Mouse (Mus musculus) embryonic facial prominence, embryonic 14.5 days (tissue): Measurements from ENCODE around the gene Ern1. TPM values are rescaled to one million over a fixed set of nuclear protein-coding genes. Genes with fewer than 3 reads are reported as not detected.
"Not testable (repeated sequence)": the region's sequence is repeated elsewhere in the genome, so short reads cannot be mapped to it uniquely, and the experiment has no call there.

ENCODE experiments used
- ATAC-seq: fragments of 200-750 bp; cut with Nextera tagmentation; 2 replicates; pipeline ENCODE4 v1.8.0; 2017; ENCODE audit warnings: low read depth, moderate number of reproducible peaks, moderate TSS enrichment
- DNase-seq: peaks from one replicate; pipeline ENCODE4 v3.0.0-alpha.2; 2015; ENCODE audit warnings: low spot score
- H3K27ac ChIP-seq: fragments of 300-500 bp; sonication (generic); replicated peaks from 2 replicates; pipeline ENCODE4 v1.5.1; 2014; ENCODE audit warnings: low read depth, mild to moderate bottlenecking, low read length, moderate library complexity
- H3K27me3 ChIP-seq: fragments of 300-500 bp; sonication (generic); replicated peaks from 2 replicates; pipeline ENCODE4 v1.6.1; 2014; ENCODE audit warnings: low read length; ENCODE audit not compliant: control insufficient read depth, insufficient read depth
- H3K36me3 ChIP-seq: fragments of 300-500 bp; sonication (generic); 2 replicates; pipeline ENCODE4 v1.6.1; 2014; ENCODE audit warnings: low read length, mixed read lengths; ENCODE audit not compliant: control insufficient read depth, insufficient read depth
- H3K4me1 ChIP-seq: fragments of 300-500 bp; sonication (generic); 2 replicates; pipeline ENCODE4 v1.6.1; 2014; ENCODE audit warnings: antibody characterized with exemption, low read length; ENCODE audit not compliant: control insufficient read depth, insufficient read depth
- H3K4me2 ChIP-seq: fragments of 300-500 bp; sonication (generic); 2 replicates; pipeline ENCODE4 v1.6.1; 2014; ENCODE audit warnings: low read depth, mild to moderate bottlenecking, low read length, moderate library complexity, mixed read lengths
- H3K4me3 ChIP-seq: fragments of 300-500 bp; sonication (generic); 2 replicates; pipeline ENCODE4 v1.5.1; 2014; ENCODE audit warnings: low read depth, mild to moderate bottlenecking, low read length
- H3K9ac ChIP-seq: fragments of 300-500 bp; sonication (generic); 2 replicates; pipeline ENCODE4 v1.6.1; 2014; ENCODE audit warnings: low read depth, mild to moderate bottlenecking, low read length, moderate library complexity, mixed read lengths
- H3K9me3 ChIP-seq: fragments of 300-500 bp; sonication (generic); 2 replicates; pipeline ENCODE4 v1.6.1; 2016; ENCODE audit warnings: low read length; ENCODE audit not compliant: control insufficient read depth
- WGBS: fragments of 180-500 bp; shearing (Covaris S2); extraction: QIAGEN DNeasy Blood & Tissue Kit; methylation state at CpG from one replicate; pipeline ENCODE4 v1.1.7; 2014; 5-methylcytosine and 5-hydroxymethylcytosine counted together
- polyA plus RNA-seq: library from polyadenylated mRNA; unstranded; fragments of >200 nt; fragmentation: Nextera tagmentation; extraction: Ambion mirVana; gene quantifications from 2 replicates; pipeline ENCODE4 v1.2.1, GENCODE M21; 2014

Ern1 gene
- polyA plus RNA-seq, 1 experiment from 2014 or later = 7.0 TPM

DNA sequence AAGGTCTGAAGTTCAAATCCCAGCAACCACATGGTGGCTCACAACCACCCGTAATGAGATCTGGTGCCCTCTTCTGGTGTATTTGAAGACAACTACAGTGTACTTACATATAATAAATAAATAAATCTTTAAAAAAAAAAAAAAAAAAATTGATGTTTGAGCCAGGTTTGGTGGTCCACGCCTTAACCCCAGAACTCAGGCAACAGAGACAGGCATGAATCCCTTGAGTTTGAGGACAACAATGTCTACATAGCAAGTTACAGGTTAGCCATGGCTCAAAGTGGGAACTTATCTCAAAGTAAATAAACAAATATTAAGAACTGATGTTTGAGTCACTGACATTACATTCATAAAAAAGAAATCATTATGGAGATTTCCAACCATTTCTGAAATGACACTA lies 45.1 kb downstream of the Ern1 start:
- not testable (repeated sequence) for H3K4me3 ChIP-seq, H3K9ac ChIP-seq, H3K9me3 ChIP-seq, DNase-seq, H3K36me3 ChIP-seq, H3K4me2 ChIP-seq, ATAC-seq, H3K27me3 ChIP-seq, H3K27ac ChIP-seq, H3K4me1 ChIP-seq
- WGBS = 90% methylated on average over 2 of the region's 2 CpGs

DNA sequence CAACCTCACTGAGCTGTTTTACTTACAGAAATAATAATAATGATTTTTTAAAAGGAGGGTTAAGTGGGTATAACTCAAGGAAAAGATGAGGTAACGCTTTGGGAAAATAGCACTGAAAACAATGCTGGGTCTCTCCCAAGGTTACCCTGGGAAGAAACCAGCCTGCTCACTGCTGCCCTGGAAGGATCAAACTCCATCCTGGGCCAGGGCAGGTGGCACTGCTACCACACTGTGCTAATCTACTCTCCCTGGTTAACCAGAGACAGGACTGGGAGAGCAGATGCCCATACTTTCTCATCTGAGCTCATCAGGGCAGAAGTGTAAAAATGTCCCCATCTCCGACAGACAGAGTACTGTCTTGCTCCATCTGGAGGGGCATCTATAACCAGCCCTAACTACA lies 47.3 kb downstream of the Ern1 start:
- DNase-seq (no peak), ATAC-seq (no peak)
- no peaks in the 10 kb centered on the region for H3K9me3 ChIP-seq
- H3K9ac ChIP-seq = no peak overlapping the region
- H3K4me2 ChIP-seq = no peak overlapping the region
- no peak overlapping the region for H3K4me3 ChIP-seq
- no peaks in the 10 kb centered on the region for H3K27me3 ChIP-seq
- H3K36me3 ChIP-seq = no peaks in the 10 kb centered on the region
- no peak overlapping the region for H3K27ac ChIP-seq
- 79% methylated on average over 2 of the region's 2 CpGs for WGBS
- H3K4me1 ChIP-seq = no peaks in the 10 kb centered on the region

GRCm38 (mm10) chr11:106439355-106439754 lies 48.3 kb downstream of the Ern1 start:
- no peak for DNase-seq
- H3K4me1 ChIP-seq = no peaks in the 10 kb centered on the region
- no peak overlapping the region for H3K4me2 ChIP-seq
- no peak for ATAC-seq
- 82% methylated on average over 3 of the region's 3 CpGs for WGBS
- no peaks in the 10 kb centered on the region for H3K27me3 ChIP-seq
- H3K9me3 ChIP-seq = no peaks in the 10 kb centered on the region
- H3K27ac ChIP-seq = no peak overlapping the region
- H3K36me3 ChIP-seq = no peaks in the 10 kb centered on the region
- H3K9ac ChIP-seq = no peak overlapping the region
- H3K4me3 ChIP-seq = no peak overlapping the region

DNA sequence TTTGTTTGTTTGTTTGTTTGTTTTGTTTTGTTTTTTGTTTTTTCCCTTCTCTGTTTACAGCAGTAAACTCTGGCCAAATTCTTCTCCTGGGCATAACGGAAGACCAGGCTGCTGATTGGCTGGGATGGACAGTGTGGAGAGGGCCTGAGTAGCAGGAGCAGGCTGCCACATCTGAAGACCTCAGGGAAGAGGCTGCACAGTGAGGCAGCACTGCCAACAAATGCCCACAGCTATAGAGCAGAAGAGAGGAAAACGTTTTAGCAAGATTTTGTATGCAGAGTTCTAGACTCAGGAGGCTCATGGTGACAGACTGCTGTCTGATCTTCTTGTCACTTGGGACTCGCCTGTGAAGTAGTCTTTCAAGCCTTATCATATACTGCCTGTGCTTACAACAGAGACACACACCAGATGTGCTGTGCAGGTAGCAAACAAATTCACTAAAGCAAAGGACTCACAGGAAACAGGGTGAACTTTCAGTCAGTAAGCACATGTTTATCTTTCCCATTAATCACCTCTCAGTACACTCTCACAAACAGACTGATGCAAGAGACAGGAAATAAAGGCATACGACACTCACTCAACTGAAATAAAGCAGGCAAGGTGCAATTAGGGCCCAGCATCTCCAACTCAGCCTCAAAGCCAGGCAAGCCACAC lies 49.0 kb downstream of the Ern1 start:
- no peaks in the 10 kb centered on the region for H3K27me3 ChIP-seq
- 0 out of 2 replicates have a peak, but pooled peaks cover 4% of the 10 kb centered on the region for H3K36me3 ChIP-seq
- ATAC-seq (no peak), DNase-seq (no peak)
- H3K4me3 ChIP-seq = no peak overlapping the region
- no peak overlapping the region for H3K4me2 ChIP-seq
- WGBS = 42% methylated on average over 4 of the region's 4 CpGs
- no peak overlapping the region for H3K9ac ChIP-seq
- H3K27ac ChIP-seq = no peak overlapping the region
- no peaks in the 10 kb centered on the region for H3K9me3 ChIP-seq
- H3K4me1 ChIP-seq = no peaks in the 10 kb centered on the region

DNA sequence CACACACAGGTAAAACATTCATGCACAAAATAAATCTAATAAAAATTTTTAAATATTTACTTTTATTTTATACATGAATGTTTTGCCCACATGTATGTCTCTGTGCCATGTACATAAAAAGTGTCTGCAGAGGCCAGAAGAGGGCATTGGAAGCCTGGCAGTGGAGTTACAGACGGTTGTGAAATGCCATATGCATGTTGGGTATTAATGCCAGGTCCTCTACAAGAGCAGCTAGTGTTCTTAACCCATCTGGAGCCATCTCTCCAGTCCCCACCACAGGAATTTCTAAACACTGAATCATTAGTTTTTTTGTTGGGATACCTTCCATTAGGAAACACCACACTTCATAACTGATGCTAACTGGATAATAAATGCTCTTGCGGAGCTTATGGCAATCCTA lies 50.1 kb downstream of the Ern1 start:
- Histone ChIP-seq H3K4me2 (no peak overlapping the region), H3K27me3 (no peaks in the 10 kb centered on the region), H3K4me1 (no peaks in the 10 kb centered on the region), H3K36me3 (0 out of 2 replicates have a peak, but pooled peaks cover 4% of the 10 kb centered on the region), H3K9ac (no peak overlapping the region), H3K9me3 (no peaks in the 10 kb centered on the region), H3K27ac (no peak overlapping the region), H3K4me3 (no peak overlapping the region)
- WGBS = 77% methylated on average over 2 of the region's 2 CpGs
- DNase-seq = no peak
- no peak for ATAC-seq

GRCm38 (mm10) chr11:106437039-106437438 lies 50.6 kb downstream of the Ern1 start:
- 0 out of 2 replicates have a peak, but pooled peaks cover 4% of the 10 kb centered on the region for H3K36me3 ChIP-seq
- ATAC-seq (no peak), DNase-seq (no peak)
- no peak overlapping the region for H3K4me2 ChIP-seq
- H3K4me1 ChIP-seq = no peaks in the 10 kb centered on the region
- no peak overlapping the region for H3K27ac ChIP-seq
- H3K9me3 ChIP-seq = no peaks in the 10 kb centered on the region
- H3K9ac ChIP-seq = no peak overlapping the region
- H3K27me3 ChIP-seq = no peaks in the 10 kb centered on the region
- 87% methylated on average over 5 of the region's 5 CpGs for WGBS
- no peak overlapping the region for H3K4me3 ChIP-seq

DNA sequence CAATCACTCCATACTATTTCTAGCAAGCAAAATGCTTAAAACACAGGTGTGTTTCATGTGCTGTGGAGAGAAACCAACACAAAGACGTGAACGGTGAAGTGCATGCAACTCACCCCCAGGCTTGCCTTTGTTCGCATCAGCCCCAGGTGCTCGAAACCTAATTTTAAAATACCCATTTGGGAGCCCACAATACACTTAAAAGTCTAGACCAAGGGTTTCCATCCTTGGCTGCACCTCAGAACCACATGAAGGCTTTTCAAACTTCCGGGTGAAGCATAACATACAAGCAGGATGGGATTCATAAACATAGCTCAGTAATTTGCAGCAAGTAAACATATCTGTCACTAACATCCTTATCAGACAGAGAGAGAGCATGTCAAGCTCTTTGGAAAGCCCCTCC lies 57.3 kb downstream of the Ern1 start:
- WGBS = 92% methylated on average over 5 of the region's 5 CpGs
- H3K4me1 ChIP-seq = no peaks in the 10 kb centered on the region
- no peak for ATAC-seq

GRCm38 (mm10) chr11:106429689-106430088 lies 58.0 kb downstream of the Ern1 start:
- DNase-seq (no peak), ATAC-seq (no peak)
- Histone ChIP-seq H3K9me3 (no peaks in the 10 kb centered on the region), H3K4me2 (no peak overlapping the region), H3K27ac (no peak overlapping the region), H3K27me3 (no peaks in the 10 kb centered on the region), H3K4me1 (no peaks in the 10 kb centered on the region), H3K4me3 (no peak overlapping the region), H3K36me3 (0 out of 2 replicates have a peak, but pooled peaks cover 13% of the 10 kb centered on the region), H3K9ac (no peak overlapping the region)
- 80% methylated on average over 4 of the region's 4 CpGs for WGBS

More for the DNA sequence above, 57.3 kb downstream of the Ern1 start:
- Histone ChIP-seq H3K36me3 (0 out of 2 replicates have a peak, but pooled peaks cover 10% of the 10 kb centered on the region), H3K4me3 (no peak overlapping the region), H3K27me3 (no peaks in the 10 kb centered on the region), H3K9me3 (no peaks in the 10 kb centered on the region), H3K27ac (no peak overlapping the region), H3K9ac (no peak overlapping the region), H3K4me2 (no peak overlapping the region)
- DNase-seq = no peak

DNA sequence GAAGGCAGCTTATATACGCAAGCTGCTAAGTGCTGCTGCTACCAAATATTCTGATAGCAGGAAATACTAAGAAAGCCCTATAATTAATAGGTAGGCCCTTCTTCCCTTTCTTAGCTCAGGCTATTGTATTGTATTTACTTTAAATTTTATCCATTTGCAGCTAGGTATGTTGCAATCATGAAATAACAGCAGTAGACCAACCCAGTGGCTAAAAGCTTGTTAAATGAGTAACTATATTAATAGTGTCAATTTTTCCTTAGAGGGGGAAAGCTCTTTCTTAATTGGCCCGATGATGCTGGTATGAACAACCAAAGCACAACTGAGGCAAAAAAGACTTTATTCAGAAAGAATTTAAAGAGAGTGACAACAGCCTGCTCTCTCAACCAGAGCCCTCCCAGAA lies 59.1 kb downstream of the Ern1 start:
- Histone ChIP-seq H3K4me1 (no peaks in the 10 kb centered on the region), H3K27ac (no peak overlapping the region), H3K36me3 (0 out of 2 replicates have a peak, but pooled peaks cover 9% of the 10 kb centered on the region), H3K4me3 (no peak overlapping the region), H3K4me2 (no peak overlapping the region), H3K27me3 (no peaks in the 10 kb centered on the region), H3K9ac (no peak overlapping the region), H3K9me3 (no peaks in the 10 kb centered on the region)
- WGBS = 64% methylated on average over 2 of the region's 2 CpGs
- ATAC-seq (peak; percentile 63; the same call in 1 of the 2 replicates), DNase-seq (no peak)
